Mouse (Mus musculus) bone marrow, adult 2 months (tissue): ENCODE data around the gene Ubtd1. TPM values are rescaled to one million over a fixed set of nuclear protein-coding genes. Genes with fewer than 3 reads are reported as not detected.
"Not testable (repeated sequence)": the region's sequence is repeated elsewhere in the genome, so short reads cannot be mapped to it uniquely, and the experiment has no call there.

Source experiments
- H3K27ac ChIP-seq: fragments of 200-500 bp; 2 replicates; pipeline ENCODE4 v1.5.1; 2012; ENCODE audit warnings: low read depth, mild to moderate bottlenecking, control low read depth, inconsistent platforms, low read length; ENCODE audit not compliant: control insufficient read depth, poor library complexity, insufficient read depth
- H3K4me1 ChIP-seq: fragments of 200-500 bp; 2 replicates; pipeline ENCODE4 v1.6.1; 2011; ENCODE audit warnings: low read length; ENCODE audit not compliant: control insufficient read depth, insufficient read depth
- H3K4me3 ChIP-seq: fragments of 200-500 bp; replicated peaks from 2 replicates; pipeline ENCODE3; 2011; ENCODE audit warnings: mild to moderate bottlenecking, low read depth, low read length, control low read depth; ENCODE audit not compliant: control insufficient read depth
- CTCF ChIP-seq: fragments of 200-500 bp; IDR thresholded peaks from 2 replicates; pipeline ENCODE4 v1.5.1; 2011; ENCODE audit warnings: low read length, control low read depth; ENCODE audit not compliant: control insufficient read depth, insufficient read depth
- POLR2A ChIP-seq: fragments of 200-500 bp; IDR thresholded peaks from 2 replicates; pipeline ENCODE4 v1.6.1; 2011; ENCODE audit warnings: low read depth, mild to moderate bottlenecking, control low read depth, low read length, borderline replicate concordance; ENCODE audit not compliant: control insufficient read depth
- WGBS: fragments of 180-500 bp; shearing (Covaris S2); methylation state at CpG from one replicate; pipeline ENCODE4 v1.1.7; 2018; 5-methylcytosine and 5-hydroxymethylcytosine counted together
- polyA plus RNA-seq: library from polyadenylated mRNA; stranded (reverse); fragments of >200 nt; gene quantifications from 2 replicates; pipeline ENCODE4 v1.2.4, GENCODE M21; 2011; ENCODE audit warnings: low replicate concordance; ENCODE audit not compliant: missing spikeins, insufficient read depth, insufficient read length

Gene Ubtd1
- polyA plus RNA-seq, 1 experiment: 10.2 TPM

- no peaks in the 10 kb centered on the region; the same call in 1 of the 2 replicates for H3K4me1 ChIP-seq
- H3K4me3 ChIP-seq: no peak overlapping the region
- 68% methylated on average over 15 of the region's 15 CpGs for WGBS
- no peak for TF ChIP-seq POLR2A
- no peak for TF ChIP-seq CTCF
- no peak overlapping the region for H3K27ac ChIP-seq
Measured at GRCm38 (mm10) chr19:42071886-42072608, 90.5 kb downstream of the Ubtd1 start.

- Histone ChIP-seq H3K4me3 (no peak overlapping the region), H3K27ac (no peak overlapping the region), H3K4me1 (no peaks in the 10 kb centered on the region; the same call in 1 of the 2 replicates)
- TF ChIP-seq CTCF (no peak), POLR2A (no peak)
- 73% methylated on average over 7 of the region's 7 CpGs for WGBS
Measured at GRCm38 (mm10) chr19:42072802-42073201, 91.2 kb downstream of the Ubtd1 start.

GRCm38 (mm10) chr19:42075051-42075450 is 93.5 kb downstream of the Ubtd1 start:
- Histone ChIP-seq H3K4me1 (no peaks in the 10 kb centered on the region), H3K4me3 (no peak overlapping the region), H3K27ac (no peak overlapping the region)
- WGBS: 73% methylated on average over 2 of the region's 2 CpGs
- no peak for TF ChIP-seq POLR2A

- no peak overlapping the region for H3K4me3 ChIP-seq
- no peak for TF ChIP-seq POLR2A
- TF ChIP-seq CTCF: no peak
Measured at GRCm38 (mm10) chr19:42075992-42076391, 94.4 kb downstream of the Ubtd1 start.

GRCm38 (mm10) chr19:42078566-42078965 is 97.0 kb downstream of the Ubtd1 start:
- 89% methylated on average over 8 of the region's 8 CpGs for WGBS
- TF ChIP-seq POLR2A: no peak
- no peak for TF ChIP-seq CTCF
- Histone ChIP-seq H3K27ac (no peak overlapping the region), H3K4me1 (no peaks in the 10 kb centered on the region), H3K4me3 (no peak overlapping the region)

More at GRCm38 (mm10) chr19:42075992-42076391, 94.4 kb downstream of the Ubtd1 start:
- Histone ChIP-seq H3K4me1 (no peaks in the 10 kb centered on the region), H3K27ac (no peak overlapping the region)
- 93% methylated on average over 16 of the region's 16 CpGs for WGBS

- Histone ChIP-seq H3K4me1 (no peaks in the 10 kb centered on the region), H3K4me3 (no peak overlapping the region), H3K27ac (no peak overlapping the region)
- TF ChIP-seq CTCF (no peak), POLR2A (no peak)
- 83% methylated on average over 12 of the region's 12 CpGs for WGBS
Measured at GRCm38 (mm10) chr19:42079006-42079405, 97.4 kb downstream of the Ubtd1 start.

GRCm38 (mm10) chr19:42079950-42080349 is 98.4 kb downstream of the Ubtd1 start:
- Histone ChIP-seq H3K4me3 (no peak overlapping the region), H3K27ac (no peak overlapping the region), H3K4me1 (no peaks in the 10 kb centered on the region)
- 74% methylated on average over 5 of the region's 5 CpGs for WGBS
- TF ChIP-seq CTCF: no peak
- no peak for TF ChIP-seq POLR2A

GRCm38 (mm10) chr19:42080469-42080868 is 98.9 kb downstream of the Ubtd1 start:
- Histone ChIP-seq H3K27ac (no peak overlapping the region), H3K4me1 (no peaks in the 10 kb centered on the region), H3K4me3 (no peak overlapping the region)
- WGBS: 76% methylated on average over 11 of the region's 11 CpGs
- TF ChIP-seq CTCF: no peak
- TF ChIP-seq POLR2A: no peak

- not testable (repeated sequence) for H3K27ac ChIP-seq, H3K4me1 ChIP-seq, H3K4me3 ChIP-seq
- WGBS: 59% methylated on average over 5 of the region's 5 CpGs
Measured at GRCm38 (mm10) chr19:42081613-42082012, 100.0 kb downstream of the Ubtd1 start.

Other genes with a start within 250 kb of the Ubtd1 start
- 0.50 and 2.7 TPM in 2 replicates for gene Slit1, start 238.1 kb upstream of the Ubtd1 start, polyA plus RNA-seq
- gene Arhgap19, start 179.7 kb upstream of the Ubtd1 start, polyA plus RNA-seq: 25.5 and 26.6 TPM in 2 replicates
- gene Frat1, start 151.8 kb upstream of the Ubtd1 start, polyA plus RNA-seq: 6.4 and 12.0 TPM in 2 replicates
- gene Frat2, start 133.6 kb upstream of the Ubtd1 start, polyA plus RNA-seq: 4.5 and 9.7 TPM in 2 replicates
- 5.8 and 12.5 TPM in 2 replicates for gene Rrp12, start 85.6 kb upstream of the Ubtd1 start, polyA plus RNA-seq
- gene Pgam1, start 69.8 kb upstream of the Ubtd1 start, polyA plus RNA-seq: 47.1 and 160 TPM in 2 replicates
- 16.4 and 24.6 TPM in 2 replicates for gene Exosc1, start 48.3 kb upstream of the Ubtd1 start, polyA plus RNA-seq
- gene Zdhhc16, start 48.3 kb upstream of the Ubtd1 start, polyA plus RNA-seq: 27.4 and 59.8 TPM in 2 replicates
- gene Mms19, start 606 bp upstream of the Ubtd1 start, polyA plus RNA-seq: 28.0 and 45.8 TPM in 2 replicates
- not detected in 2 replicates for gene Ankrd2, start 54.2 kb downstream of the Ubtd1 start, polyA plus RNA-seq
- gene Hoga1, start 63.8 kb downstream of the Ubtd1 start, polyA plus RNA-seq: 1.8 TPM in 1 of 2 replicates, not detected in the other
- gene 4933411K16Rik, start 70.5 kb downstream of the Ubtd1 start, polyA plus RNA-seq: not detected in 2 replicates
- gene Morn4, start 104.6 kb downstream of the Ubtd1 start, polyA plus RNA-seq: 1.4 TPM in 1 of 2 replicates, not detected in the other
- gene Pi4k2a, start 108.7 kb downstream of the Ubtd1 start, polyA plus RNA-seq: 6.6 and 11.5 TPM in 2 replicates
- 2.9 TPM in 1 of 2 replicates, not detected in the other for gene Avpi1, start 147.3 kb downstream of the Ubtd1 start, polyA plus RNA-seq
- 8.4 and 16.9 TPM in 2 replicates for gene Marveld1, start 165.6 kb downstream of the Ubtd1 start, polyA plus RNA-seq
- 20.8 and 53.1 TPM in 2 replicates for gene Zfyve27, start 182.2 kb downstream of the Ubtd1 start, polyA plus RNA-seq
- not detected in 2 replicates for gene Sfrp5, start 220.5 kb downstream of the Ubtd1 start, polyA plus RNA-seq